Mouse (Mus musculus) CH12.LX (cell line): Measurements from ENCODE around the gene Tmem63c. TPM values are rescaled to one million over a fixed set of nuclear protein-coding genes. Genes with fewer than 3 reads are reported as not detected.

Experiments
- DNase-seq: peaks from one replicate; pipeline ENCODE4 v3.0.0-alpha.2; 2013; ENCODE audit errors: extremely low read depth
- H3K27ac ChIP-seq: 2 replicates; pipeline ENCODE4 v1.5.1; 2012; ENCODE audit warnings: low read depth, mild to moderate bottlenecking, control low read depth, moderate library complexity; ENCODE audit not compliant: insufficient read depth
- H3K27me3 ChIP-seq: replicated peaks from 2 replicates; pipeline ENCODE3; 2012; ENCODE audit warnings: inconsistent platforms
- H3K36me3 ChIP-seq, 2 experiments: replicated peaks in 1 of 2; 2 replicates each; pipeline versions ENCODE3 to v1.6.1; 2012; ENCODE audit warnings: inconsistent platforms in 1 of 2, low read length in 1 of 2, mild to moderate bottlenecking in 1 of 2, mixed read lengths in 1 of 2, moderate library complexity in 1 of 2; ENCODE audit not compliant: control insufficient read depth in 1 of 2, insufficient read depth in 1 of 2
- H3K4me1 ChIP-seq, 2 experiments: 2 replicates each; pipeline ENCODE4 v1.6.1; 2012; ENCODE audit warnings: inconsistent platforms in 1 of 2, moderate library complexity in 1 of 2; ENCODE audit not compliant: insufficient read depth in 2 of 2, control insufficient read depth in 1 of 2
- H3K4me2 ChIP-seq: 2 replicates; pipeline ENCODE4 v1.6.1; 2012; ENCODE audit warnings: low read depth, mild to moderate bottlenecking, control low read depth; ENCODE audit not compliant: poor library complexity, insufficient read depth, severe bottlenecking
- H3K4me3 ChIP-seq, 3 experiments: fragments of 150-350 bp in 1 of 3; sonication (generic) in 1 of 3; replicated peaks in 1 of 3; 2 replicates each; pipeline versions ENCODE3 to v1.5.1; 2011 to 2012; ENCODE audit warnings: low read depth in 2 of 3, low read length in 2 of 3, mild to moderate bottlenecking in 2 of 3, moderate library complexity in 2 of 3, control low read depth in 1 of 3, improper control_type of control experiment in 1 of 3, inconsistent platforms in 1 of 3, mixed read lengths in 1 of 3; ENCODE audit not compliant: poor library complexity in 1 of 3
- H3K79me2 ChIP-seq: replicated peaks from 2 replicates; pipeline ENCODE4 v1.6.1; 2012; ENCODE audit warnings: mild to moderate bottlenecking, moderate library complexity; ENCODE audit not compliant: control insufficient read depth, poor library complexity, insufficient read depth, severe bottlenecking; ENCODE audit errors: extremely low read depth
- H3K9ac ChIP-seq: 2 replicates; pipeline ENCODE4 v1.6.1; 2012; ENCODE audit warnings: low read depth, mild to moderate bottlenecking, control low read depth, moderate library complexity; ENCODE audit not compliant: insufficient read depth
- H3K9me3 ChIP-seq: replicated peaks from 2 replicates; pipeline ENCODE3; 2012; ENCODE audit warnings: low read length, inconsistent platforms, mixed read lengths
- CHD1 ChIP-seq: IDR thresholded peaks from 2 replicates; pipeline ENCODE4 v1.6.1; 2012; ENCODE audit warnings: low read depth, low read length, improper control_type of control experiment, inconsistent platforms
- CHD2 ChIP-seq: IDR thresholded peaks from 2 replicates; pipeline ENCODE4 v1.6.1; 2011; ENCODE audit warnings: low read length, improper control_type of control experiment
- E2F4 ChIP-seq: IDR thresholded peaks from 2 replicates; pipeline ENCODE4 v1.6.1; 2011; ENCODE audit warnings: low read depth, low read length, improper control_type of control experiment; ENCODE audit not compliant: insufficient replicate concordance
- ETS1 ChIP-seq: conservative IDR thresholded peaks from 2 replicates; pipeline ENCODE4 v1.6.1; 2012; ENCODE audit warnings: low read depth, mild to moderate bottlenecking, inconsistent platforms, low read length, improper control_type of control experiment, moderate library complexity
- JUND ChIP-seq: conservative IDR thresholded peaks from 2 replicates; pipeline ENCODE4 v1.6.1; 2011; ENCODE audit warnings: low read depth, low read length, improper control_type of control experiment
- KAT2A ChIP-seq: IDR thresholded peaks from 2 replicates; pipeline ENCODE4 v1.6.1; 2012; ENCODE audit warnings: low read length, improper control_type of control experiment, inconsistent platforms; ENCODE audit not compliant: insufficient replicate concordance
- MEF2A ChIP-seq: IDR thresholded peaks from 2 replicates; pipeline ENCODE4 v1.6.1; 2014; ENCODE audit warnings: low read depth, mild to moderate bottlenecking, inconsistent platforms, low read length, improper control_type of control experiment, borderline replicate concordance
- NELFE ChIP-seq: IDR thresholded peaks from 2 replicates; pipeline ENCODE4 v1.6.1; 2011; ENCODE audit warnings: low read depth, low read length, improper control_type of control experiment
- POLR2AphosphoS2 ChIP-seq: IDR thresholded peaks from 2 replicates; pipeline ENCODE4 v1.6.1; 2011; ENCODE audit warnings: low read depth, low read length, improper control_type of control experiment
- RCOR1 ChIP-seq: conservative IDR thresholded peaks from 2 replicates; pipeline ENCODE4 v1.6.1; 2012; ENCODE audit warnings: low read depth, mild to moderate bottlenecking, inconsistent platforms, low read length, improper control_type of control experiment
- SIN3A ChIP-seq: IDR thresholded peaks from 2 replicates; pipeline ENCODE4 v1.6.1; 2012; ENCODE audit warnings: low read length, improper control_type of control experiment, inconsistent platforms
- SMC3 ChIP-seq: IDR thresholded peaks from 2 replicates; pipeline ENCODE4 v1.6.1; 2011; ENCODE audit warnings: low read depth, low read length, improper control_type of control experiment
- UBTF ChIP-seq: IDR thresholded peaks from 2 replicates; pipeline ENCODE4 v1.6.1; 2012; ENCODE audit warnings: low read depth, mild to moderate bottlenecking, inconsistent platforms, low read length, improper control_type of control experiment, moderate library complexity
- USF1 ChIP-seq: IDR thresholded peaks from 2 replicates; pipeline ENCODE4 v1.6.1; 2014; ENCODE audit warnings: low read depth, mild to moderate bottlenecking, inconsistent platforms, low read length, improper control_type of control experiment
- ZNF384 ChIP-seq: IDR thresholded peaks from 2 replicates; pipeline ENCODE4 v1.6.1; 2012; ENCODE audit warnings: low read depth, low read length, improper control_type of control experiment, inconsistent platforms
- dilution Hi-C: fragments of 300-500 bp; cut with MboI; formaldehyde crosslinking; loops from 2 replicates; pipeline ENCODE4 v1.14.3; 2020; ENCODE audit warnings: low sequenced_read_pairs; ENCODE audit not compliant: extremely low pct_unique_long_range_greater_than_20kb, extremely low pct_ligation_motif_present
- in situ Hi-C: fragments of 300-500 bp; cut with MboI; formaldehyde crosslinking; loops from 3 replicates; pipeline ENCODE4 v1.14.3; 2019; ENCODE audit warnings: low sequenced_read_pairs, low pct_ligation_motif_present, low pct_unique_long_range_greater_than_20kb, mixed read lengths
- polyA plus RNA-seq: library from polyadenylated mRNA; unstranded; fragments of >175 nt; gene quantifications from 2 replicates; pipeline ENCODE4 v1.2.1, GENCODE M21; 2012; ENCODE audit warnings: low read depth; ENCODE audit not compliant: insufficient read length
- total RNA-seq, 2 experiments: library from RNA; depleted of rRNA; stranded (reverse); fragments of 300-350 nt in 1 of 2; fragments of >200 nt in 1 of 2; gene quantifications; 2 replicates each; pipeline ENCODE4 v1.2.3; 2012 to 2014

The Tmem63c gene
- total and polyA plus RNA-seq, 3 experiments = 0.08 to 0.53 (median 0.11) TPM

DNA sequence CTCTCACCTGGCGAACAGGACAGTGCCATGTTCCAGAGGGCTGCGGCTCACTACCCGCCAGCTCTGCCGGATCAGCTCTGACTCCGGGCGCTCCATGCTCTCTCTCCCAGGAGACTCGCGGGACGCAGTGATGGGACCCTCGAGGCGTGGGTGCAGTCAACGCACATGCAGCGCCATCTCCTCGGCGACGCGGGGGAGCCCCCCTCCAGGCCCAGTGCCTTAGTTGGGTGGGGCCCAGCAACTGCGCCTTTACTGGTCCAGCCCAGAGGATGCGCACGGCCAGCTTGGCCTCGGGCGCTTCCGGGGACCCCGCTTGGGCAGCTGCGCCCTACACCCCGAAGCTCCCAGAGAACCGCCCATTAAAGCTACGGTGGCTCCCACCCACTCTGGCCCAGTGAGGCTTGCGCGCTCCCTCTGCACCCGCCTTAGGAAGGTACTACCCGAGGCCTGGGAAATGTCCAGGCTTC lies 81.1 kb downstream of the Tmem63c start, which contains the start of gene Ngb:
Ngb (minus strand) TSS at position 375 of the 467 bp plus-strand sequence.
- H3K4me3 ChIP-seq = no peak within 1 kb of the TSS
- H3K27me3 ChIP-seq = no peaks in the 10 kb centered on the region
- H3K4me2 ChIP-seq = no peak within 1 kb of the TSS
- no peak within 1 kb of the TSS for H3K27ac ChIP-seq
- no peak within 1 kb of the TSS for H3K9ac ChIP-seq
- no peaks in the 10 kb centered on the region for H3K4me1 ChIP-seq
- TF ChIP-seq NELFE (no peak), ETS1 (no peak), JUND (no peak), ZNF384 (no peak), SIN3A (no peak), RCOR1 (no peak), UBTF (no peak), USF1 (no peak), CHD1 (no peak), POLR2AphosphoS2 (no peak), E2F4 (no peak)
- dilution Hi-C loops (no loop called here), in situ Hi-C loops (no loop called here)
- H3K9me3 ChIP-seq = no peaks in the 10 kb centered on the region
- H3K79me2 ChIP-seq = no peaks in the 10 kb centered on the region
- DNase-seq = no peak
- H3K36me3 ChIP-seq = peaks cover 0 to 5% of the 10 kb centered on the region in 2 experiments

DNA sequence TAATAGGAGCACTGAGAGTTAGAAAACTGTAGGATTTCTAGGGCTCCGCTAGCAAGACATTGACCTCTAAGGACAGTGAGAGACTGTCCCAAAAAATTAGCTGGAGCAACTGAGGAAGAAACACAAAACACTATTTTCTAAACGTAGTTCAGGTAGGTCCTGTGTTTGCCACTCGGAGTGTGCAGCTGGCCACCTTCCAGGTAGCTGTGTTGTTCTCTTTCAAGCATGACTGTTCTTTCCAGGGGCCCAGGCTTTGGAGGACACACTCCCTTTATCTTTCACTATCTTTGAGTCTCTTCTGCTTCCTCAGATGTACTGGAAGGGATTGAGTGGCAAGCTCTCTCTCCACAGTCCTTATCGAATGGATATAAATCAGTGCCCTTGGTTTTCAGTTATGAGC lies 82.3 kb downstream of the Tmem63c start:
- Histone ChIP-seq H3K9me3 (no peaks in the 10 kb centered on the region), H3K9ac (no peak overlapping the region), H3K27ac (no peak overlapping the region), H3K4me2 (no peak overlapping the region), H3K36me3 (peaks cover 4 to 16% of the 10 kb centered on the region in 2 experiments), H3K4me1 (no peaks in the 10 kb centered on the region), H3K79me2 (no peaks in the 10 kb centered on the region), H3K27me3 (no peaks in the 10 kb centered on the region), H3K4me3 (no peak overlapping the region)
- dilution Hi-C loops = no loop called here
- TF ChIP-seq POLR2AphosphoS2 (no peak), SMC3 (no peak), ZNF384 (peak; percentile 34; the same call in 1 of the 2 replicates), CHD2 (no peak), KAT2A (no peak), MEF2A (no peak), E2F4 (no peak)
- DNase-seq = no peak
- in situ Hi-C loops = no loop called here
